Mouse (Mus musculus): ENCODE measurements around the gene Ubap2l.

DNA sequence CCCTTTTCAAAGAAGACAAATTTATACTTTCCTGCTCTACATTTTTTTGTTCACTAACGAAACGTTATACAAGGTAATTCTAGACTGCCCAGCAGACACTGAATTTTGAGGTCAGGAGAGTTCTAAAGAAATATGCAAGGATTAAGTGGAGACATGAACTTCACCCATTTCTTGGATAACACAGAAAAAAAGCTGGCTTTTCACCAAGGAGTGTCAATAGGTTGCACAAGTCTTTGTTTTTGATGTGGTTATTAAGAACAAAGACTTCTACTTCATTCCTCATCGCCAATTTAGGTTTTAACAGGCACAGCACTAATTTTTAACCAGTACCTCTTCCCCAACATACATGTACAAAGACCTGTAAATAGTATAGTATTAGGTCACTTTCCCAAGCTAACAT lies 2.7 kb downstream of the Ubap2l start:
- TF ChIP-seq CTCF (IDR thresholded peaks at IDR 0.05; ENCODE audit: low read depth) (no peak), EP300 (IDR thresholded peaks at IDR 0.05; ENCODE audit: low read depth) (no peak)
